9 mouse cellular contexts compared by ENCODE assay signal in the genomic region with DNA sequence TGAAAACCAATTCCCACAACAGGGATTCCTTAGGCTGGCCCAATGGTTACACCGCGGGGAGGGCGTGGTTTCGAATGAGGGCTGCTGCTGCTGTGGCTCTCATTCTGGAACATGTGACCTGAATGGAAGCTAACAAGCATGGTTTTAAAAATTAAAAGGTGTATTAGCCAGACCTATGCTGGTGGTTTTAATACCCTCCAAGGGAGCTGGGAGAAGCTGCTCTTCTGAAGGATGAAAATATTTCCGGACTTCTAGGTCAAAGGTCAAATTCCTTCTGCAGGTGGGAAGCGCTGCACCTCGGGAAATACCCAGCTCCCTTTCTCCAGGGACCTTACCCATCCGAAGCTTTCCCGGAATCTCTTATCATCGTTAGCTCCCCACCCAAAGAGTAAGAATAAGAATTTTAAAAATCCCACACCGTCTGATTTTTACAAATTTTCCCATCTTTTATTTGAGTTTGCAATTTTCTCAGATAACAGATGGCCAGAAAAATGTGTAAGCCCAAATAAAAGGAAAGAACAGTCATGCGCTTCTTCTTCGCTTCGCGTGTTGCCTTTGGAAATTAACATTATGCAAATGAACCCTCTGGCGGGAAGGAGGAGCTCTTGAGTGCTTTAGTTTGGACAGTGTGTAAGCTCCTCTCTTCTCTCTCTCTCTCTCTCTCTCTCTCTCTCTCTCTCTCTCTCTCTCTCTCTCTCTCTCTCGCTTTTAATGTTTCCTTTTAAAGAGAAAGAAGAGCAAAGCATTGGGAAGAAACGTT.
DNase-seq lines count a peak whose midpoint lies in the region; ATAC-seq lines count a peak whose summit lies in the region.
"Had no signal": no experiment of that assay in that cellular context is flagged by ENCODE, and none has a peak within 500 bp of the region (broad histone marks: within the 10 kb centered on the region; RNA-seq: fewer than 3 reads in every experiment).

No protein-coding gene starts in this region.

- H3K4me2 ChIP-seq in hindbrain, embryonic 12.5 days (replicated peaks), result peak overlapping the region; percentile 19; the same call in 1 of the 2 replicates
- H3K4me2 ChIP-seq in midbrain, embryonic 15.5 days, result peak overlapping the region; percentile 30

- 0 out of 2 replicates have a peak overlapping the region, but pooled peaks have one; percentile 11 for H3K4me3 ChIP-seq in embryonic facial prominence, embryonic 10.5 days
- no peak overlapping the region for H3K4me3 ChIP-seq in hindbrain, embryonic 12.5 days
- H3K4me3 ChIP-seq in midbrain, embryonic 15.5 days, result no peak overlapping the region; the same call in 1 of the 2 replicates

- H3K4me1 ChIP-seq in embryonic facial prominence, embryonic 10.5 days, result peaks cover 66% of the 10 kb centered on the region
- peaks cover 43% of the 10 kb centered on the region for H3K4me1 ChIP-seq in hindbrain, embryonic 12.5 days
- H3K4me1 ChIP-seq in midbrain, embryonic 15.5 days, result peaks cover 14% of the 10 kb centered on the region

- intact Hi-C loops in left cerebral cortex, postnatal 14 days (cut with DNase I), result no loop called here
- intact Hi-C loops in left cerebral cortex, postnatal 4 days (cut with DNase I), result no loop called here

- H3K27ac ChIP-seq in embryonic facial prominence, embryonic 10.5 days (replicated peaks), result peak overlapping the region; percentile 83
- peak overlapping the region; percentile 9; the same call in 1 of the 2 replicates for H3K27ac ChIP-seq in hindbrain, embryonic 12.5 days
- H3K27ac ChIP-seq in midbrain, embryonic 15.5 days, result 0 out of 2 replicates have a peak overlapping the region, but pooled peaks have one; percentile 15
- H3K27ac ChIP-seq: liver, embryonic 14.5 days had no signal

- peak; percentile 33 to 54 for DNase-seq in left cerebral cortex, postnatal 14 days (ENCODE audit: low spot score in 2 of 2)
- DNase-seq in left cerebral cortex, postnatal 4 days, result no peak
- DNase-seq in embryonic facial prominence, embryonic 10.5 days (ENCODE audit: low spot score), result peak; percentile 51
- DNase-seq in MN1 (ENCODE audit: low spot score), result no peak
- no peak for DNase-seq in left cerebral cortex, adult 11 months (ENCODE audit: low spot score)

- no peak overlapping the region for H3K9ac ChIP-seq in hindbrain, embryonic 12.5 days
- no peak overlapping the region for H3K9ac ChIP-seq in midbrain, embryonic 15.5 days
- H3K9ac ChIP-seq: liver, embryonic 14.5 days had no signal

- H3K9me3 ChIP-seq in embryonic facial prominence, embryonic 10.5 days, result no peaks in the 10 kb centered on the region
- no peaks in the 10 kb centered on the region for H3K9me3 ChIP-seq in hindbrain, embryonic 12.5 days (replicated peaks)
- H3K9me3 ChIP-seq in midbrain, embryonic 15.5 days, result no peaks in the 10 kb centered on the region

- H3K27me3 ChIP-seq in embryonic facial prominence, embryonic 10.5 days (replicated peaks; ENCODE audit: low read depth, poor library complexity, severe bottlenecking), result no peaks in the 10 kb centered on the region
- H3K27me3 ChIP-seq in hindbrain, embryonic 12.5 days, result no peaks in the 10 kb centered on the region
- H3K27me3 ChIP-seq in midbrain, embryonic 15.5 days (replicated peaks), result no peaks in the 10 kb centered on the region

- no peak for ATAC-seq in hindbrain, embryonic 12.5 days (ENCODE audit: low FRiP score)
- ATAC-seq in midbrain, embryonic 15.5 days (replicated peaks), result 0 out of 2 replicates have a peak, but pooled peaks have one; percentile 66
- no peak for ATAC-seq in CD4-positive, CD25-positive, alpha-beta regulatory T cell, adult 4 months

- WGBS in embryonic facial prominence, embryonic 10.5 days, result 32% methylated on average over 18 of the region's 18 CpGs
- 29% methylated on average over 18 of the region's 18 CpGs for WGBS in hindbrain, embryonic 12.5 days
- 26% methylated on average over 18 of the region's 18 CpGs for WGBS in midbrain, embryonic 15.5 days

- H3K36me3 ChIP-seq in embryonic facial prominence, embryonic 10.5 days (replicated peaks), result no peaks in the 10 kb centered on the region
- H3K36me3 ChIP-seq in hindbrain, embryonic 12.5 days, result no peaks in the 10 kb centered on the region
- no peaks in the 10 kb centered on the region for H3K36me3 ChIP-seq in midbrain, embryonic 15.5 days (replicated peaks)

Comparison
In these comparisons a context has a peak if more than half of its experiments do, and no peak if none do; other contexts are left out.
1. DNase-seq: peak in left cerebral cortex, postnatal 14 days (2 of 2) and embryonic facial prominence, embryonic 10.5 days (single experiment); none in left cerebral cortex, postnatal 4 days (single experiment), MN1 (single experiment) and left cerebral cortex, adult 11 months (single experiment).
2. H3K27ac ChIP-seq: peak in every context shown above with its lines; median percentile 83 in embryonic facial prominence, embryonic 10.5 days; 15 in midbrain, embryonic 15.5 days; 9 in hindbrain, embryonic 12.5 days.